25 mouse cellular contexts compared by ENCODE assay signal in the genomic region with DNA sequence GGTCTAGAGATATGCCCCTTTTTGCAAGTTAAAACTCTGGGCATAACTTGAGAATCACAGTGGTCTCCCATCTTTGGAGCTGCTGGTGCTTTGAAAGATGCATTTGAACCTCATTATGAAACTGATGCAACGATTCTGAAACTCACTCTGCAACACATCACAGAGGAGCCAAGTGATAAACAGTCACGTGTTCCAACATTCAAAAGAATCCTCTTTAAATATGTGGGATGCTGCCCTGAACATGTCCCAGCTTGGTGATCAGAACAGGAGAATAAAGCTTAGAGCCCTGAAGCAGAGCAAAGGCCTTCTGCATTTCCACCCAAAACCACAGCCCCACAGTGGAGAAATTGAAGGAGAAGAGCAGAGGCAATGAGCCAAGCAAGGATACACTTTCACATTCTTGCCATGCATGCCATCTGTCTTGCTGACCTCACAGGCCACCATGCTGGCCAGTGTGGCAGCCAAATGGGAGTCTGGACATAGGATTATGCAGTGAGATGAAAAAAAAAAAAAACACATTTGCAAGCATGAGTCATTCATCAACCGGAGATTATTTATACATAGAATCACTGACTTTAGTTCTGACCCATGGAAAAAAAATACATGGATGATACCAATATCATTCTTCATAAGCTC.
DNase-seq lines count a peak whose midpoint lies in the region; ATAC-seq and TF ChIP-seq lines count a peak whose summit lies in the region.
"Had no signal": no experiment of that assay in that cellular context is flagged by ENCODE, and none has a peak within 500 bp of the region (broad histone marks: within the 10 kb centered on the region; RNA-seq: fewer than 3 reads in every experiment).

No protein-coding gene starts in this region.

- intact Hi-C loops in gastrocnemius, postnatal 14 days (cut with DNase I; ENCODE audit: low total_unique reads), result no loop called here

- no peak overlapping the region for H3K4me3 ChIP-seq in midbrain, postnatal 0 days (ENCODE audit: low read depth, low read length)
- H3K4me3 ChIP-seq in midbrain, embryonic 14.5 days (replicated peaks; ENCODE audit: low read depth, low read length), result no peak overlapping the region
- no peak overlapping the region for H3K4me3 ChIP-seq in neural tube, embryonic 15.5 days (replicated peaks)
- H3K4me3 ChIP-seq: embryonic facial prominence, embryonic 15.5 days; forebrain, embryonic 10.5 days; hindbrain, embryonic 13.5 days; left cerebral cortex, adult 2 months; limb, embryonic 10.5 days; liver, embryonic 15.5 days; stomach, embryonic 15.5 days had no signal

- no peak for ATAC-seq in midbrain, postnatal 0 days (ENCODE audit: low FRiP score)
- no peak for ATAC-seq in midbrain, embryonic 14.5 days (ENCODE audit: low FRiP score, low TSS enrichment)
- ATAC-seq in neural tube, embryonic 15.5 days (ENCODE audit: low FRiP score), result no peak
- ATAC-seq: forebrain, embryonic 16.5 days; inflammation-experienced regulatory T-cells, adult 6 months; midbrain, embryonic 16.5 days had no signal

- H3K27me3 ChIP-seq in midbrain, postnatal 0 days (ENCODE audit: insufficient read depth, low read length), result no peaks in the 10 kb centered on the region
- H3K27me3 ChIP-seq in midbrain, embryonic 14.5 days (ENCODE audit: control insufficient read depth, insufficient read depth, low read length), result no peaks in the 10 kb centered on the region
- H3K27me3 ChIP-seq in neural tube, embryonic 15.5 days (replicated peaks), result no peaks in the 10 kb centered on the region
- H3K27me3 ChIP-seq: embryonic facial prominence, embryonic 15.5 days; hindbrain, embryonic 13.5 days; liver, embryonic 15.5 days; stomach, embryonic 15.5 days had no signal

- peak; percentile 59 for DNase-seq in midbrain, postnatal 0 days (ENCODE audit: low spot score)
- no peak for DNase-seq in midbrain, embryonic 14.5 days
- DNase-seq in cerebellum, adult 11-12 months, result peak; percentile 93
- DNase-seq in cerebellum, postnatal 10 days, result peak; percentile 85 to 87
- no peak for DNase-seq in gastrocnemius, postnatal 14 days
- DNase-seq in T-cell, adult 2 months (ENCODE audit: low spot score), result no peak
- DNase-seq in frontal cortex, postnatal 10 days (ENCODE audit: low spot score in 2 of 2), result no peak
- DNase-seq: adrenal gland, postnatal 25 days; kidney, adult 2 months; liver; right cerebral cortex, postnatal 4 days; thymus, postnatal 25 days had no signal

- H3K27ac ChIP-seq in midbrain, postnatal 0 days (ENCODE audit: low read depth, low read length), result no peak overlapping the region
- H3K27ac ChIP-seq in midbrain, embryonic 14.5 days (replicated peaks; ENCODE audit: low read depth, low read length), result no peak overlapping the region
- H3K27ac ChIP-seq in neural tube, embryonic 15.5 days (replicated peaks), result no peak overlapping the region
- H3K27ac ChIP-seq: embryonic facial prominence, embryonic 15.5 days; forebrain, embryonic 10.5 days; hindbrain, embryonic 13.5 days; kidney, postnatal 0 days; left cerebral cortex, adult 2 months; limb, embryonic 10.5 days; liver, embryonic 15.5 days; macrophage; stomach, embryonic 15.5 days had no signal

- H3K9me3 ChIP-seq in midbrain, postnatal 0 days (ENCODE audit: low read length), result no peaks in the 10 kb centered on the region
- H3K9me3 ChIP-seq in midbrain, embryonic 14.5 days (ENCODE audit: control insufficient read depth, low read length), result no peaks in the 10 kb centered on the region
- no peaks in the 10 kb centered on the region for H3K9me3 ChIP-seq in neural tube, embryonic 15.5 days (replicated peaks)
- H3K9me3 ChIP-seq: embryonic facial prominence, embryonic 15.5 days; forebrain, embryonic 10.5 days; hindbrain, embryonic 13.5 days; limb, embryonic 10.5 days; liver, embryonic 15.5 days; stomach, embryonic 15.5 days had no signal

- no peak overlapping the region for H3K4me2 ChIP-seq in midbrain, postnatal 0 days (ENCODE audit: low read depth, low read length, poor library complexity, severe bottlenecking)
- H3K4me2 ChIP-seq in midbrain, embryonic 14.5 days (ENCODE audit: low read length), result no peak overlapping the region
- no peak overlapping the region for H3K4me2 ChIP-seq in neural tube, embryonic 15.5 days
- H3K4me2 ChIP-seq: embryonic facial prominence, embryonic 15.5 days; hindbrain, embryonic 13.5 days; liver, embryonic 15.5 days; stomach, embryonic 15.5 days had no signal

- H3K4me1 ChIP-seq in midbrain, postnatal 0 days (ENCODE audit: insufficient read depth, low read length), result no peaks in the 10 kb centered on the region
- no peaks in the 10 kb centered on the region for H3K4me1 ChIP-seq in midbrain, embryonic 14.5 days (ENCODE audit: control insufficient read depth, insufficient read depth, low read length)
- H3K4me1 ChIP-seq in neural tube, embryonic 15.5 days, result no peaks in the 10 kb centered on the region
- H3K4me1 ChIP-seq: embryonic facial prominence, embryonic 15.5 days; forebrain, embryonic 10.5 days; hindbrain, embryonic 13.5 days; limb, embryonic 10.5 days; liver, embryonic 15.5 days; stomach, embryonic 15.5 days had no signal

- TF ChIP-seq CTCF in midbrain, postnatal 0 days (IDR thresholded peaks at IDR 0.05), result no peak

- 96% methylated on average over 3 of the region's 3 CpGs for WGBS in midbrain, postnatal 0 days
- WGBS in midbrain, embryonic 14.5 days, result 92% methylated on average over 3 of the region's 3 CpGs
- whole genome bisulfite sequencing in neural tube, embryonic 15.5 days, result 88% methylated on average over 3 of the region's 3 CpGs

- H3K36me3 ChIP-seq in midbrain, postnatal 0 days (ENCODE audit: insufficient read depth, low read length), result no peaks in the 10 kb centered on the region
- H3K36me3 ChIP-seq in midbrain, embryonic 14.5 days (ENCODE audit: control insufficient read depth, insufficient read depth, low read length), result no peaks in the 10 kb centered on the region
- no peaks in the 10 kb centered on the region for H3K36me3 ChIP-seq in neural tube, embryonic 15.5 days
- H3K36me3 ChIP-seq: embryonic facial prominence, embryonic 15.5 days; forebrain, embryonic 10.5 days; hindbrain, embryonic 13.5 days; limb, embryonic 10.5 days; liver, embryonic 15.5 days; stomach, embryonic 15.5 days had no signal

- no peak overlapping the region for H3K9ac ChIP-seq in midbrain, postnatal 0 days (replicated peaks; ENCODE audit: low read length, poor library complexity, severe bottlenecking)
- no peak overlapping the region for H3K9ac ChIP-seq in midbrain, embryonic 14.5 days (replicated peaks; ENCODE audit: low read length)
- H3K9ac ChIP-seq in neural tube, embryonic 15.5 days (replicated peaks), result no peak overlapping the region
- H3K9ac ChIP-seq: embryonic facial prominence, embryonic 15.5 days; hindbrain, embryonic 13.5 days; liver, embryonic 15.5 days; stomach, embryonic 15.5 days had no signal

Comparison
In these comparisons a context has a peak if more than half of its experiments do, and no peak if none do; other contexts are left out.
1. DNase-seq: peak in midbrain, postnatal 0 days (single experiment), cerebellum, adult 11-12 months (single experiment) and cerebellum, postnatal 10 days (2 of 2); none in midbrain, embryonic 14.5 days (single experiment), gastrocnemius, postnatal 14 days (single experiment), T-cell, adult 2 months (single experiment) and frontal cortex, postnatal 10 days (0 of 2).